ENCODE assay signal across 8 mouse cellular contexts in the genomic region with DNA sequence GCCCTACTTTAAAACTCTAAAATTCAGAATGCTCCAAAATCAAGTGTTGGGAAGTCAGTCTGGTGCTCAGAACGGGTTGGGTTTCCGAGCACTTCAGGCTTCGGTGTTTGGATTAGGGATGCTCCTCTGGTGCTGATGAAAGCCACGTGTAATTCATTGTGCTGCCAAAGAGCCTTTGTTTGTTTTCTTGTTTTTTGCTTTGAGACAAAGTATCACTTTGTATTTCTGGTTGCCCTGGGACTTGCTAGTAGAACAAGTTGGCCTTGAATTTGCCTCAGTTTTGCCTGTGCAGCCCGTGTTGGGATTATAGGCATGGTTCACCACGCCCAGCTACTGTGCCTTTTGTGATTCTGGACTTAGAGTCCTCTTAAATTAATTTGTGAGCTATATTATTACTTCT.
"Had no signal": no experiment of that assay in that cellular context is flagged by ENCODE, and none has a peak within 500 bp of the region (broad histone marks: within the 10 kb centered on the region; RNA-seq: fewer than 3 reads in every experiment).

No protein-coding gene starts in this region.

- DNase-seq: kidney, adult 11 months; kidney, adult 8-10 months; kidney, postnatal 10 days; kidney, postnatal 36 days; liver, embryonic 13.5 days; lung, adult 2 months; lung, postnatal 14 days; thymus, postnatal 25 days had no signal
